Mouse (Mus musculus) forebrain, embryonic 13.5 days (tissue): ENCODE data around the gene Tmem178b. TPM values are rescaled to one million over a fixed set of nuclear protein-coding genes. Genes with fewer than 3 reads are reported as not detected.

Source experiments
- ATAC-seq: fragments of 200-750 bp; cut with Nextera tagmentation; 2 replicates; pipeline ENCODE4 v1.8.0; 2017
- H3K27ac ChIP-seq: fragments of 300-500 bp; sonication (generic); 2 replicates; pipeline ENCODE4 v1.5.1; 2015; ENCODE audit warnings: inconsistent platforms, mild to moderate bottlenecking, moderate library complexity
- H3K27me3 ChIP-seq: fragments of 300-500 bp; sonication (generic); 2 replicates; pipeline ENCODE4 v1.6.1; 2015; ENCODE audit warnings: mild to moderate bottlenecking, inconsistent platforms
- H3K36me3 ChIP-seq: fragments of 300-500 bp; sonication (generic); 2 replicates; pipeline ENCODE4 v1.6.1; 2015; ENCODE audit warnings: mild to moderate bottlenecking, inconsistent platforms; ENCODE audit not compliant: poor library complexity, severe bottlenecking
- H3K4me1 ChIP-seq: fragments of 300-500 bp; sonication (generic); 2 replicates; pipeline ENCODE4 v1.6.1; 2015; ENCODE audit warnings: inconsistent platforms
- H3K4me2 ChIP-seq: fragments of 300-500 bp; sonication (generic); 2 replicates; pipeline ENCODE4 v1.6.1; 2015; ENCODE audit warnings: inconsistent platforms, mild to moderate bottlenecking, moderate library complexity
- H3K4me3 ChIP-seq: fragments of 300-500 bp; sonication (generic); 2 replicates; pipeline ENCODE4 v1.5.1; 2015; ENCODE audit warnings: mild to moderate bottlenecking, inconsistent platforms
- H3K9ac ChIP-seq: fragments of 300-500 bp; sonication (generic); 2 replicates; pipeline ENCODE4 v1.6.1; 2015; ENCODE audit warnings: mild to moderate bottlenecking, inconsistent platforms
- H3K9me3 ChIP-seq: fragments of 300-500 bp; sonication (generic); replicated peaks from 2 replicates; pipeline ENCODE4 v1.6.1; 2016; ENCODE audit warnings: inconsistent platforms
- WGBS: fragments of 180-500 bp; shearing (Covaris S2); methylation state at CpG from one replicate; pipeline ENCODE4 v1.1.7; 2015; 5-methylcytosine and 5-hydroxymethylcytosine counted together
- polyA plus RNA-seq: library from polyadenylated mRNA; unstranded; fragments of >200 nt; fragmentation: Nextera tagmentation; extraction: Ambion mirVana; gene quantifications from 2 replicates; pipeline ENCODE4 v1.2.1, GENCODE M21; 2015

The Tmem178b gene
- polyA plus RNA-seq, 1 experiment from 2014 or later: 16.4 TPM

- Histone ChIP-seq H3K4me1 (peaks cover 9% of the 10 kb centered on the region), H3K4me2 (no peak overlapping the region), H3K27me3 (no peaks in the 10 kb centered on the region), H3K27ac (no peak overlapping the region), H3K9ac (no peak overlapping the region), H3K9me3 (no peaks in the 10 kb centered on the region), H3K4me3 (no peak overlapping the region), H3K36me3 (no peaks in the 10 kb centered on the region)
- WGBS: 47% methylated on average over 3 of the region's 3 CpGs
- no peak for ATAC-seq
These were observed 243.2 kb downstream of the Tmem178b start for GRCm38 (mm10) chr6:40116225-40116624.

GRCm38 (mm10) chr6:40120176-40120575, 247.1 kb downstream of the Tmem178b start:
- Histone ChIP-seq H3K9me3 (no peaks in the 10 kb centered on the region), H3K9ac (no peak overlapping the region), H3K27ac (no peak overlapping the region), H3K36me3 (no peaks in the 10 kb centered on the region), H3K4me1 (peaks cover 15% of the 10 kb centered on the region), H3K4me3 (no peak overlapping the region), H3K4me2 (no peak overlapping the region), H3K27me3 (no peaks in the 10 kb centered on the region)
- ATAC-seq: no peak
- 66% methylated on average over 2 of the region's 2 CpGs for WGBS

GRCm38 (mm10) chr6:40121494-40121893, 248.4 kb downstream of the Tmem178b start:
- Histone ChIP-seq H3K27me3 (no peaks in the 10 kb centered on the region), H3K27ac (no peak overlapping the region), H3K4me3 (no peak overlapping the region), H3K36me3 (no peaks in the 10 kb centered on the region), H3K9me3 (no peaks in the 10 kb centered on the region), H3K9ac (no peak overlapping the region), H3K4me1 (peaks cover 20% of the 10 kb centered on the region), H3K4me2 (no peak overlapping the region)
- peak; percentile 50; the same call in 1 of the 2 replicates for ATAC-seq
- 34% methylated on average over 4 of the region's 4 CpGs for WGBS

- H3K9me3 ChIP-seq: no peaks in the 10 kb centered on the region
- H3K27me3 ChIP-seq: no peaks in the 10 kb centered on the region
- peak overlapping the region; percentile 42; the same call in 1 of the 2 replicates for H3K27ac ChIP-seq
- no peaks in the 10 kb centered on the region for H3K36me3 ChIP-seq
- no peak overlapping the region for H3K9ac ChIP-seq
- peak; percentile 52; the same call in 1 of the 2 replicates for ATAC-seq
- peaks cover 20% of the 10 kb centered on the region for H3K4me1 ChIP-seq
- no peak overlapping the region for H3K4me3 ChIP-seq
- no peak overlapping the region for H3K4me2 ChIP-seq
- WGBS: 63% methylated on average over 12 of the region's 12 CpGs
These were observed 250.1 kb downstream of the Tmem178b start for GRCm38 (mm10) chr6:40123070-40123690.

- Histone ChIP-seq H3K4me1 (peaks cover 20% of the 10 kb centered on the region), H3K9me3 (no peaks in the 10 kb centered on the region), H3K4me2 (no peak overlapping the region), H3K36me3 (no peaks in the 10 kb centered on the region), H3K27ac (no peak overlapping the region), H3K27me3 (no peaks in the 10 kb centered on the region), H3K9ac (no peak overlapping the region), H3K4me3 (no peak overlapping the region)
- ATAC-seq: no peak
These were observed 250.9 kb downstream of the Tmem178b start for GRCm38 (mm10) chr6:40123960-40124359.

- no peak for ATAC-seq
These were observed 255.6 kb downstream of the Tmem178b start for GRCm38 (mm10) chr6:40128716-40129115.

GRCm38 (mm10) chr6:40131936-40132335, 258.9 kb downstream of the Tmem178b start:
- no peak overlapping the region for H3K4me3 ChIP-seq
- ATAC-seq: no peak
- no peaks in the 10 kb centered on the region for H3K36me3 ChIP-seq
- no peaks in the 10 kb centered on the region for H3K9me3 ChIP-seq
- WGBS: 90% methylated on average over 1 of the region's 1 CpGs
- H3K9ac ChIP-seq: no peak overlapping the region
- H3K27me3 ChIP-seq: no peaks in the 10 kb centered on the region
- no peak overlapping the region for H3K27ac ChIP-seq
- no peak overlapping the region for H3K4me2 ChIP-seq
- H3K4me1 ChIP-seq: peaks cover 5% of the 10 kb centered on the region

More at GRCm38 (mm10) chr6:40128716-40129115, 255.6 kb downstream of the Tmem178b start:
- Histone ChIP-seq H3K4me1 (0 out of 2 replicates have a peak, but pooled peaks cover 5% of the 10 kb centered on the region), H3K27me3 (no peaks in the 10 kb centered on the region), H3K9ac (no peak overlapping the region), H3K36me3 (no peaks in the 10 kb centered on the region), H3K4me2 (no peak overlapping the region), H3K4me3 (no peak overlapping the region), H3K27ac (no peak overlapping the region), H3K9me3 (no peaks in the 10 kb centered on the region)
- WGBS: 83% methylated on average over 6 of the region's 6 CpGs

- ATAC-seq: no peak
- no peaks in the 10 kb centered on the region for H3K27me3 ChIP-seq
- 92% methylated on average over 6 of the region's 6 CpGs for WGBS
- no peak overlapping the region for H3K4me3 ChIP-seq
- H3K36me3 ChIP-seq: no peaks in the 10 kb centered on the region
- peaks cover 20% of the 10 kb centered on the region for H3K4me1 ChIP-seq
- no peak overlapping the region for H3K9ac ChIP-seq
- H3K4me2 ChIP-seq: no peak overlapping the region
- H3K9me3 ChIP-seq: no peaks in the 10 kb centered on the region
- H3K27ac ChIP-seq: no peak overlapping the region
These were observed 260.4 kb downstream of the Tmem178b start for GRCm38 (mm10) chr6:40133436-40133835.

- H3K27ac ChIP-seq: no peak overlapping the region
- H3K4me2 ChIP-seq: no peak overlapping the region
- no peak overlapping the region for H3K9ac ChIP-seq
- no peaks in the 10 kb centered on the region for H3K27me3 ChIP-seq
- peaks cover 23% of the 10 kb centered on the region for H3K4me1 ChIP-seq
- H3K9me3 ChIP-seq: no peaks in the 10 kb centered on the region
- WGBS: 86% methylated on average over 6 of the region's 6 CpGs
- H3K36me3 ChIP-seq: no peaks in the 10 kb centered on the region
- ATAC-seq: no peak
- no peak overlapping the region for H3K4me3 ChIP-seq
These were observed 262.6 kb downstream of the Tmem178b start for GRCm38 (mm10) chr6:40135716-40136115.

- WGBS: 15% methylated on average over 6 of the region's 6 CpGs
- Histone ChIP-seq H3K4me3 (no peak overlapping the region), H3K27me3 (no peaks in the 10 kb centered on the region), H3K27ac (peak overlapping the region; percentile 51; the same call in 1 of the 2 replicates), H3K4me2 (no peak overlapping the region), H3K9me3 (no peaks in the 10 kb centered on the region), H3K9ac (no peak overlapping the region), H3K4me1 (peaks cover 23% of the 10 kb centered on the region), H3K36me3 (no peaks in the 10 kb centered on the region)
- peak; percentile 73 for ATAC-seq
These were observed 264.3 kb downstream of the Tmem178b start for GRCm38 (mm10) chr6:40137346-40137745.

- ATAC-seq: peak; percentile 36
- Histone ChIP-seq H3K9me3 (no peaks in the 10 kb centered on the region), H3K27ac (peak overlapping the region; percentile 52), H3K36me3 (no peaks in the 10 kb centered on the region), H3K27me3 (no peaks in the 10 kb centered on the region), H3K4me1 (peaks cover 23% of the 10 kb centered on the region), H3K4me3 (no peak overlapping the region), H3K4me2 (no peak overlapping the region), H3K9ac (no peak overlapping the region)
- 33% methylated on average over 7 of the region's 7 CpGs for WGBS
These were observed 264.9 kb downstream of the Tmem178b start for GRCm38 (mm10) chr6:40137831-40138520.

GRCm38 (mm10) chr6:40142582-40142981, 269.5 kb downstream of the Tmem178b start:
- ATAC-seq: no peak
- WGBS: 62% methylated on average over 5 of the region's 5 CpGs

More at GRCm38 (mm10) chr6:40142582-40142981, 269.5 kb downstream of the Tmem178b start:
- Histone ChIP-seq H3K27me3 (no peaks in the 10 kb centered on the region), H3K9me3 (no peaks in the 10 kb centered on the region), H3K4me2 (no peak overlapping the region), H3K4me1 (peaks cover 12% of the 10 kb centered on the region), H3K4me3 (no peak overlapping the region), H3K27ac (no peak overlapping the region), H3K9ac (no peak overlapping the region), H3K36me3 (no peaks in the 10 kb centered on the region)
